Mouse (Mus musculus): ENCODE results near the gene Rev3l.

The Rev3l gene

GRCm38 (mm10) chr10:39731736-39732265, at the start of gene Rev3l:
Rev3l (plus strand) TSS chr10:39732118.
- DNase-seq: peak; percentile 91 to 92

GRCm38 (mm10) chr10:39682556-39682955, 49.4 kb upstream of the Rev3l start:
- no peak for DNase-seq

- DNase-seq: no peak
These were observed 48.4 kb upstream of the Rev3l start for GRCm38 (mm10) chr10:39683481-39683880.

GRCm38 (mm10) chr10:39686811-39687210, 45.1 kb upstream of the Rev3l start:
- no peak for DNase-seq

- no peak for DNase-seq
These were observed 44.1 kb upstream of the Rev3l start for GRCm38 (mm10) chr10:39687851-39688250.

- no peak for DNase-seq
These were observed 40.4 kb upstream of the Rev3l start for GRCm38 (mm10) chr10:39691351-39692064.

GRCm38 (mm10) chr10:39692152-39692551, 39.8 kb upstream of the Rev3l start:
- no peak for DNase-seq

GRCm38 (mm10) chr10:39707717-39708510, 24.0 kb upstream of the Rev3l start:
- DNase-seq: no peak

- DNase-seq: no peak
These were observed 15.0 kb upstream of the Rev3l start for GRCm38 (mm10) chr10:39716936-39717335.

- DNase-seq: peak; percentile 95 to 98
These were observed 762 bp upstream of the Rev3l start for GRCm38 (mm10) chr10:39730976-39731735.

- peak; percentile 78 to 87 for DNase-seq
These were observed 565 bp downstream of the Rev3l start for GRCm38 (mm10) chr10:39732266-39733100.

GRCm38 (mm10) chr10:39733101-39733399, 1.1 kb downstream of the Rev3l start:
- DNase-seq: peak in 1 of 2 experiments; percentile 78

- DNase-seq: no peak
These were observed 1.6 kb downstream of the Rev3l start for GRCm38 (mm10) chr10:39733421-39733930.

- no peak for DNase-seq
These were observed 4.3 kb downstream of the Rev3l start for GRCm38 (mm10) chr10:39736187-39736586.

- no peak for DNase-seq
These were observed 10.1 kb downstream of the Rev3l start for GRCm38 (mm10) chr10:39742057-39742456.

- no peak for DNase-seq
These were observed 32.8 kb downstream of the Rev3l start for GRCm38 (mm10) chr10:39764752-39765151.

GRCm38 (mm10) chr10:39766702-39767101, 34.8 kb downstream of the Rev3l start:
- no peak for DNase-seq

GRCm38 (mm10) chr10:39772259-39772658, 40.3 kb downstream of the Rev3l start:
- DNase-seq: peak in 1 of 2 experiments; percentile 11

GRCm38 (mm10) chr10:39773940-39774726, 42.2 kb downstream of the Rev3l start:
- no peak for DNase-seq

GRCm38 (mm10) chr10:39776927-39777326, 45.0 kb downstream of the Rev3l start:
- DNase-seq: no peak

GRCm38 (mm10) chr10:39778305-39778704, 46.4 kb downstream of the Rev3l start:
- DNase-seq: no peak
